Mouse (Mus musculus) fibroblast of lung, adult 2 months (primary cell): Measurements from ENCODE around the gene Aco2.
A peak's percentile ranks its signal among the peaks of the same experiment; 100 is the strongest.

Source experiments
- DNase-seq: peaks from one replicate; pipeline ENCODE4 v3.0.0-alpha.2; 2011; ENCODE audit warnings: low read depth

Gene Aco2

GRCm38 (mm10) chr15:81950716-81951115 lies 78.6 kb downstream of the Aco2 start:
- no peak for DNase-seq

GRCm38 (mm10) chr15:81951159-81951558 lies 79.0 kb downstream of the Aco2 start:
- no peak for DNase-seq

DNA sequence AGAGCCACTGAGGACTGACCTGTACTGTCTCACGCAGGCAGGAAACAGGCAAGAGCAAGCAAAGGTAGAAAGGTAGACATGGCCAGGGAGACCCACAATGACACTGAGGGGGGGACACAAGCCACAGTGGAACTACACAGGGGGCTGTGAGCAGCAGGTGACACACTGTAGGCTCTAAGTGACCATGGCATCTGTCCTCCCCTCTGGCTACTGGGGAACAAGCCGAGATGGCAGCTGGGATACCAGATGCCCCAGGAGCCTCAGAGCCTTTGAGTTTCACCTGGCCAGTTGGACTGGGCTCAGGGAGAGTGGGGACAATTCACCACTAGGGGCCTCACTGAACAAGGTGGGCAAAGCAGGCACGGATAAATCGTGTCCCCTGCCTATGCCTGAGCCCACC lies 80.2 kb downstream of the Aco2 start:
- DNase-seq: no peak

DNA sequence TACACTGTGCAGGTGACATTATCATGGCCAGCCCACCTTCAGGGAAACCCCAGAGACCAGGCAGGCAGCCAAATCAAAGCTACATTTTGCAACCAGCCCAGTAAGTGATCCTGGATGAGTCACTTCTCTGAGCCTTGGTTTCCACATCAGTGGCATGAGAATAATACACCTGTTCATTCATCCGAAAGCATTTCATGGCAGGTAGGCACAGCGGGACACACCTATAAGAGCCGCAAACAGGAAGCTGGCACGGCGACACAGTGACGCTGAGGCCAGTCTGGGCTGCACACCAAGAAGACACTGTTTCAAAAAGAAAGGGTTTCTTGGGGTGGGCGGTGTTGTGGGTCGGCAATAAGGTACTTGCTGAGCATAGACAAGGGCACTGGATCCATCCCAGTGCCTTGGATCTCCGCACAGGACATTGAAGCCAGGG lies 82.1 kb downstream of the Aco2 start:
- DNase-seq: no peak

GRCm38 (mm10) chr15:81954716-81955115 lies 82.6 kb downstream of the Aco2 start:
- no peak for DNase-seq

DNA sequence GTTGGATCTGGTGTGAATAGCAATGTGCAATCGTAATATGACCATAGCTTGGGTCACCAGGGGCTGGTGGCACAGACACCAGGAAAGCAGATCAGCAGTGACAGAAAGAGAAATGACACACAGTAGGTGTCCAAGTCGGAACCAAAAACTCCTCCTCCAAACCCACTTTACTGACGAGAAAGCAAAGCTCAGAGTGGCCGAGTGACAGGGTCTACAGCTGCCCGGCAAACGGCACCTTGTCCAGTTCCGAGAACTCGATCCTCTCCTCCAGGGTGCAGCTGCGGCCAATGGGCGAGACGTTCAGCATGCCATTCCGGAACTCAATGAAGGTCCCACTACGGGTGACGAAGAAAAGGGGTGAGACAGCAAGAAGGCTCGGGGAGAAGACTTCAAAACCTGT lies 83.3 kb downstream of the Aco2 start:
- DNase-seq: no peak

DNA sequence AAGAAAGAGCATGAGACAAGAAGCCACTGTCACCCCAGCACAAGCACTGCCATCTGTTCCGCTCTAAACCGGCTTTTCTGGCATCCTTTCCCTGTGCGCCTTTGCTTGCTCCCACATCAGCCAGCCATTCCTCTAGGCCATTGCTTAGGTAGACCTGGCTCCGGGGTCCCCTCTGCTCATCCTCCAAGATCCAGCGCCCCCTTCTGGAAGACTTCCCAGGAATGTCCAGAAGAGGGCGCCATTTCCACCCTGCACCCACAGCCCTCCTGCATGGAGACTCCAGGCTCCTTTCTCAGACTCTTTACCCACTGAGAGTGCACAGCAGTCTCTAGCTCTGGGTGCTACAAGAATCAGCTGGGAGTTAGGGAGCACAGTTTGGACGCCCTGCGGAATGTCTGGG lies 84.3 kb downstream of the Aco2 start:
- no peak for DNase-seq

- no peak for DNase-seq
Observed at GRCm38 (mm10) chr15:81957598-81957997, 85.5 kb downstream of the Aco2 start.

GRCm38 (mm10) chr15:81958906-81959305 lies 86.8 kb downstream of the Aco2 start:
- no peak for DNase-seq

GRCm38 (mm10) chr15:81960171-81961077 lies 88.3 kb downstream of the Aco2 start, which contains the start of gene Pmm1:
Gene Pmm1 (minus strand): TSS chr15:81960930.
- peak; percentile 83 for DNase-seq

DNA sequence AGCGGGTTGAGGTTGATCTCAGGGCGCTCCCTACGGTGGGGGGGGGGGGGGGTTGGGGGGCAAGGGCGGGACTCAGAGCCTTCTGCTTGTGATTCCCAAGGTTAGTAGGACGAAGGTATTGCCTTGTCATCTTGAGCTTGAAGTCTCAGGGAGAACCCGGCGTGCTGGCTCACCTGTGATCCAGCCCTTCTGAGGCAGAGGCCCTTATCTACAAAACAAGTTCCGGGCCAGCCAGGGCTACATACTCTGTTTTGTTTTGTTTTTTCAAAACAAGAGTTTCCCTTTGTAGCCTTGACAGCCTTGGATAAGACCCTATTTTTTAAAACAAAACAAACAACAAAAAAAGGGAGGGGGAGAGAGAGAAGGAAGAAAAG lies 89.0 kb downstream of the Aco2 start:
- no peak for DNase-seq

DNA sequence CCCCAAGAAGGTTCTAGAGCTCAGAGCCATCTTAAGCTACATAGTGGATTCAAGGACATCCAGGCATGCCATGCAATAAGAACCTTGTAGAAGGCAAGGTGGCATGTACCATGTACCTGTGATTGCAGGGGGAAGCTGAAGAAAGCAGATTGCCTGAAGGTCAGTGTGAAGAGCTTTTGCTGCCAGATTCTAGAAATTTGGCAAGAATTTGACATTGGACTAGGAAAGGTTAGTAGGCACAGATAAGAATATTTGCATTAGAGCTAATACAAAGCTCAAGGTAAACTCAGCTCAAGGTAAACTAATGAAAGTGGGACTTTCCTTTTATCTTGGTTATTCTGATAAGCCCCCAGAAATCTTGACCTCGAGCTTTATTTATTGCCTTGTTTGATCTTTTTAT lies 92.2 kb downstream of the Aco2 start:
- DNase-seq: no peak
